Mouse (Mus musculus) hindbrain, embryonic 13.5 days (tissue): ENCODE measurements around the gene Slc39a9. TPM values are rescaled to one million over a fixed set of nuclear protein-coding genes. Genes with fewer than 3 reads are reported as not detected.
A peak's percentile ranks its signal among the peaks of the same experiment; 100 is the strongest.

Experiments
- ATAC-seq: fragments of 200-750 bp; cut with Nextera tagmentation; 2 replicates; pipeline ENCODE4 v1.8.0; 2017; ENCODE audit warnings: moderate TSS enrichment; ENCODE audit not compliant: low FRiP score
- H3K27ac ChIP-seq: fragments of 300-500 bp; sonication (generic); 2 replicates; pipeline ENCODE4 v1.5.1; 2015; ENCODE audit warnings: inconsistent platforms, mild to moderate bottlenecking, moderate library complexity
- H3K27me3 ChIP-seq: fragments of 300-500 bp; sonication (generic); 2 replicates; pipeline ENCODE4 v1.6.1; 2015; ENCODE audit warnings: mild to moderate bottlenecking, inconsistent platforms
- H3K36me3 ChIP-seq: fragments of 300-500 bp; sonication (generic); 2 replicates; pipeline ENCODE4 v1.6.1; 2015; ENCODE audit warnings: mild to moderate bottlenecking, inconsistent platforms
- H3K4me1 ChIP-seq: fragments of 300-500 bp; sonication (generic); replicated peaks from 2 replicates; pipeline ENCODE4 v1.6.1; 2015; ENCODE audit warnings: inconsistent platforms
- H3K4me2 ChIP-seq: fragments of 300-500 bp; sonication (generic); 2 replicates; pipeline ENCODE4 v1.6.1; 2015; ENCODE audit warnings: inconsistent platforms, mild to moderate bottlenecking, moderate library complexity
- H3K4me3 ChIP-seq: fragments of 300-500 bp; sonication (generic); 2 replicates; pipeline ENCODE4 v1.5.1; 2015; ENCODE audit warnings: mild to moderate bottlenecking, inconsistent platforms
- H3K9ac ChIP-seq: fragments of 300-500 bp; sonication (generic); 2 replicates; pipeline ENCODE4 v1.6.1; 2015; ENCODE audit warnings: mild to moderate bottlenecking, inconsistent platforms
- H3K9me3 ChIP-seq: fragments of 300-500 bp; sonication (generic); 2 replicates; pipeline ENCODE4 v1.6.1; 2016; ENCODE audit warnings: inconsistent platforms
- WGBS: fragments of 180-500 bp; shearing (Covaris S2); methylation state at CpG from one replicate; pipeline ENCODE4 v1.1.7; 2015; 5-methylcytosine and 5-hydroxymethylcytosine counted together
- polyA plus RNA-seq: library from polyadenylated mRNA; unstranded; fragments of >200 nt; fragmentation: Nextera tagmentation; extraction: Ambion mirVana; gene quantifications from 2 replicates; pipeline ENCODE4 v1.2.1, GENCODE M21; 2015

Gene Slc39a9
- polyA plus RNA-seq, 1 experiment from 2014 or later, result 23.6 TPM

DNA sequence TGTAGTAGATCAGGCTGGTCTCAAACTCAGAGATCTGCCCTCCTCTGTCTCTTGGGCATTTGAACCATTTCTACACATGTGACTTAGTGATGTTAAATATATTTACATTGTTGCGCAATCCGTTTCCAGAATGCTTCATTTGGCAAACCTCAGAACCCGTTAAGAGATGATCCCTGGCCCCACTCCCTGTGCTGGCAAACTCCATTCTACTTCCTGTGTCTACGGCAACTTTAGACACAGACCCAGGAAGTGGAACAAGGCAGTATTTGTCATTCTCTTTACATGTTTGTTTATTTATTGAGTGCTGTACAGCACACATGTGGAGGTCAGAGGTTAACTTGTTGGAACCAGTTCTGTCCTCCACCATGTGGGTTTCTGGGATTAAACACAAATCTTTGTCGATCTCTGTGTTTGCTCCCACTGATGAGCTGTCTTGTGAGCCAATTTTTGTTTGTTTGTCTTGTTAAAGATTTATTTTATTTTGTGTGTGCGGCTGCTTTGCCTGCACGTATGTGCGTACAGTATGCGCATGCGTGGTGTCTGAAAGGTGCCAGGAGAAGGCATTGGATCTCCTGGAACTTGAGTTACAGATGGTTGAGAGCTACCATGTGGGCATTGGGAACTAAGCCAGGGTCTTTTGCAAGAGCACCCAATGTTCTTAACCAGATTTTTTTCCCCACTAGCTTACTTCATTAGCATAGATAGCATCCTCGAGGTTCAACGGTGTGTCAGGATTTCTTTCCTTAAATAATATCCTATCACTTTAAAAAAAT lies 86.3 kb downstream of the Slc39a9 start:
- peak; percentile 44; the same call in 1 of the 2 replicates for ATAC-seq

DNA sequence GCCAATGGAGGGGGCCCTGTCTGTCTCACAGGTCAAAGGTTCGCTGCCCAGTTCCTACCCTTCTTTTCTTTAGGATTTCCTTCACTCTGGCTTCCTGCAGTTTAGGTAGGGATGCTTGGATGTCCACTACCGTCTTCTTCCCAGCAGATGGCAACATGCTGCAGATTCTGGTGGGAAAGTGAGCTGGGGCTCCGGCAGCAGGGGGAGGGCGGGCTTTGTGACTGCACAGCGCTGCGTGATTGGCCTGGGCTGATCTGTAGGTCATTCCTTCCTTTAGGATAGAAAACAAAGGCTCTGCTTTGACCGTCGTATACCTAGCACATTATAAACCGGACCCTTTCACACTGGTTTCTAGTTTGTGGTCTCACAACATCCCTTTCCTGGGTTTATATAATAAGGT lies 86.9 kb downstream of the Slc39a9 start:
- 0 out of 2 replicates have a peak, but pooled peaks cover 4% of the 10 kb centered on the region for H3K4me1 ChIP-seq
- no peak overlapping the region for H3K4me3 ChIP-seq
- H3K4me2 ChIP-seq, result no peak overlapping the region
- H3K27me3 ChIP-seq, result 0 out of 2 replicates have a peak, but pooled peaks cover 4% of the 10 kb centered on the region
- WGBS, result 3% methylated on average over 9 of the region's 9 CpGs
- no peaks in the 10 kb centered on the region for H3K36me3 ChIP-seq
- H3K27ac ChIP-seq, result peak overlapping the region; percentile 23; the same call in 1 of the 2 replicates
- H3K9me3 ChIP-seq, result no peaks in the 10 kb centered on the region
- peak; percentile 72 for ATAC-seq
- H3K9ac ChIP-seq, result no peak overlapping the region

More for the DNA sequence above, 86.3 kb downstream of the Slc39a9 start:
- 90% methylated on average over 12 of the region's 12 CpGs for WGBS
- Histone ChIP-seq H3K4me2 (no peak overlapping the region), H3K9ac (no peak overlapping the region), H3K4me3 (no peak overlapping the region), H3K36me3 (no peaks in the 10 kb centered on the region), H3K9me3 (no peaks in the 10 kb centered on the region), H3K27me3 (peaks cover 8% of the 10 kb centered on the region; the same call in 1 of the 2 replicates), H3K4me1 (0 out of 2 replicates have a peak, but pooled peaks cover 4% of the 10 kb centered on the region), H3K27ac (no peak overlapping the region)

Other genes with a start within 250 kb of the Slc39a9 start
- 25.2 and 27.7 TPM in 2 replicates for gene Dcaf5, start 207.3 kb upstream of the Slc39a9 start, polyA plus RNA-seq
- 51.1 and 53.4 TPM in 2 replicates for gene Exd2, start 180.8 kb upstream of the Slc39a9 start, polyA plus RNA-seq
- gene Galnt16, start 125.6 kb upstream of the Slc39a9 start, polyA plus RNA-seq, result 29.1 and 30.7 TPM in 2 replicates
- 329 and 335 TPM in 2 replicates for gene Erh, start 458 bp downstream of the Slc39a9 start, polyA plus RNA-seq
- 3.1 and 3.2 TPM in 2 replicates for gene Plekhd1, start 48.7 kb downstream of the Slc39a9 start, polyA plus RNA-seq
- 3.8 and 4.0 TPM in 2 replicates for gene Ccdc177, start 116.8 kb downstream of the Slc39a9 start, polyA plus RNA-seq
- gene Susd6, start 146.6 kb downstream of the Slc39a9 start, polyA plus RNA-seq, result 11.4 and 12.8 TPM in 2 replicates